Mouse (Mus musculus): ENCODE measurements at regions not wholly inside any gene's neighbourhood (a gene's known extent, or its start where the extent isn't known, plus 50 kb on each side); places are given as distances from the start of the nearest gene placed in this dataset.

DNA sequence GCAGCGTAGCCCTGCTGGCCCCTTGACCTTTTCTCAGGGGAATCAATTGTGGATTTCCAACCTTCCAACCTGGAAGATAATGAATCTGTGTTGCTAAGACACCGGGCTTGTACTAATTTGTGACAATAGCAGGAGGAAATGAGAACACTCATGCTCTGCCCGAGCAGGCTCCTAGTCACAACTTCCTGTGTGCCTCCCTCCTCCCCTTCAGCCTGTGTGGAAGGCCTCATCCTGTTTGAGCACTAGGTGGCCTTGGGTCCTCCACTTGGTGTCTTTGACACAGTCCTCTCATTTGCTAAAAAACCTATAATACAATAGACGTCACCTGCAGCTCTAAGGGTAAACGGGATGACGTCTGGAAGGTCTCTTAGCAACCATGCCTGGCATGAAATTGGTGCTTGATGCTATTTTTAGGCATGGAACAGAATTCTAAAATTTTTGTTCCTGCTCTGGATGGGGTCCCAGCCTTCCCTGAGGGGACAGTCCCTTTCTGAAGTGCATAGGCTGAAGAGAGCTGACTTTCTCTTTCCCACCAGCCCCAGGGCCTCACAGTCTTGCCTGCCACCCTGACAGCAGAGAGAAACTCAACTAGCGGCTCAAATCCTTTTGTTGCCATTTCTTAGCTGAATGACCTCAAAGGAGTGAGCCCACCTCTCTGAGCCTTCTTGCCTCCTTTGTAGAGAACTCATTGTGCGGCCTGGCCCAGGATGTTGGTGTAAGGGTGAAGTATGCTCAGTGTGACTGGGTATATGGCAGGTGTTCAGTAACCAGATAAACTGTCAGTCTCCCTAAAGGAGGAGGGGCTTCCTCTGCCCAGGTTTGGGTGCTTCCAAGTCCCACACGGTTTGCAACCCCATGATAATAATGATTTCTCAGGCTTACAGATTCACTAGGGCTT, 88.4 kb upstream of the Bod1 start:
- no peak for TF ChIP-seq POLR2A (IDR thresholded peaks at IDR 0.05; ENCODE audit: extremely low read depth, insufficient read depth, low read length)
- no peak for TF ChIP-seq CTCF (IDR thresholded peaks at IDR 0.05; ENCODE audit: extremely low read depth, insufficient read depth, low read length)
